Mouse (Mus musculus) layer of hippocampus, postnatal 14 days (tissue): Measurements from ENCODE around the gene Fgfr4. TPM values are rescaled to one million over a fixed set of nuclear protein-coding genes. Genes with fewer than 3 reads are reported as not detected.
A peak's percentile ranks its signal among the peaks of the same experiment; 100 is the strongest.
"Not testable (repeated sequence)": the region's sequence is repeated elsewhere in the genome, so short reads cannot be mapped to it uniquely, and the experiment has no call there.

Experiments used
- DNase-seq, 2 experiments: peaks; one replicate each; pipeline ENCODE4 v3.0.0; 2021 to 2022; ENCODE audit warnings: low spot score in 2 of 2, mixed read lengths in 1 of 2
- total RNA-seq, 2 experiments: library from RNA; stranded (reverse); gene quantifications; 2 replicates each; pipeline ENCODE4 v1.2.3; 2021

The Fgfr4 gene
- total RNA-seq, 2 experiments from 2014 or later = 0.18 to 0.45 TPM

DNA sequence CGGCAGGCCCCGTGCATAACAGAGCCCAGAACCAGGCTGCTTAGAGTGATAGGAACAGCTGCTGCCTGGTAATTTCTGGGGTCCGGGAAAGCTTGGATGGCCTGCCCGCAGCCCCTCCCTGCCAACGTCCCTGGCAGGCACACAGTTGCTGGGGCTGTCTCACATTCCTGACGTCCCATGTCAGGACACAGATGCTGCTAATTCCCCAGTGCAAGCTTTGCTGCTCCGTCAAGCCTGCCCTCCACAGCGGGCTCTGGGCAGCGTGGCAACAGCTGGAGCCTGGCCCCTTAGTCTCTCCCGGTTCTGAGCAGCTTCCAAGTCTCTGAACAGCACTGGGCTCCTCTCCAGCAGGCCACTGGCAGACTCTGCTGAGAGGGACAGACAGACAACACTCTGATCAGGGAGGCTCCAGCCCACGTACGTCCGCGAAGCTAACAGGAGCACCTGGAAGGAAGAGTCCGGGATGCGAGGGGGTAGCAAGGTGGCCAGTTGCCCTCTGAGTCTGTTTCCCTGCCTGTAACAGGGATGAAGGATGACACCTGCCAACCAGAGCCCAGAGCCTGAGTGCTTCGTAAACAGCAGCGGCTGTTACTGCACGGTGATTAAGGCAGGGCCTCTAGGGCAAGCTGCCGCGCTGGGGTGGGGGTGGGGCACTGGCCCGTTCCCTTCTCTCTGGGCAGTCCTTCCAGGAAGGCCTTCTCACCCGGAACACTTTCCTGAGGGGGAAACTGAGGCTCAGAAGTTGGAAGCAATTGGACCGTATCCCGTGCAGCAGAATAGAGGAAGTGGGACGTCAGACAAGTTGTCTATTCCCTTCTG is 19.3 kb downstream of the Fgfr4 start:
- peak; percentile 67 to 77 for DNase-seq

DNA sequence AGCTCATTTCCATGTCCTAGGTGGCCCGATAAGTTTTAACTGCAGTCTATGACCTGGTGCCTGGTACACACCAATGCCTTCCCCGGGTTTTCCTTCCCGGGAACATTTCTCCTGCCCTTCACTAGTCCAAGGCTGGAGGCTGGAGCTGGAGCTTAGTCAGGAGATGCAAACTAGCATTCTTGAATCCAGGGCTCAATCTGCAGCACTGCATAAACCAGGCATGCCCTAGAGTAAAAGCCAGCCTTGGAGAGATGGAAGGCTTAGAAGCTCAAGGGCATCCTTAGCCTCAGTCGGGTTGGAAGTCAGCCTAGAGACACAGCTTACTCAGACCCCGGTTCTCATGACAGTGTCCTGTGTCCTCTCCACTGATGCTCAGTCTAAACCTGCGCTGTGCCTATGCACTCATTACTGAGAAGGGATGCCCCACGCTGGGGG is 19.9 kb downstream of the Fgfr4 start:
- DNase-seq = no peak

GRCm38 (mm10) chr13:55174347-55174746 is 21.9 kb downstream of the Fgfr4 start:
- DNase-seq = no peak

GRCm38 (mm10) chr13:55176265-55176664 is 23.8 kb downstream of the Fgfr4 start:
- DNase-seq = no peak

- DNase-seq = no peak
Measured at GRCm38 (mm10) chr13:55177903-55178496, 25.6 kb downstream of the Fgfr4 start.

DNA sequence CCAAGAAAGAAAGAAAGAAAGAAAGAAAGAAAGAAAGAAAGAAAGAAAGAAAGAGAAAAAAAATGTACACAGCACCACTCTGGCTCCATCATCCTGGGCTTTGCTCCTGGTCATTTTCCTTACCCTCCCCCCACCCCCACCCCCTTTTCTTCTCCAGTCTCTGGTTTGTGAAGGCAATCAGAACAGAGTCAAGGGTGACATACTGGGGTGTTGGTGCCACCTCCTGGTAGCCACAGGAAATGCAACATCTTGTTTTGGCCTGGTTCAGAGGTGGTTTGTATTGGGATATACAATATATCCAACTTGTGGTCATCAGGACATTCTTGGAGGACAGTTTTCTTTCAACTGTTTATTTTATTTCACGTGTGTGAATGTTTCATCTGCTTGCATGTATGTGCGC is 26.1 kb downstream of the Fgfr4 start:
- DNase-seq = peak; percentile 76

DNA sequence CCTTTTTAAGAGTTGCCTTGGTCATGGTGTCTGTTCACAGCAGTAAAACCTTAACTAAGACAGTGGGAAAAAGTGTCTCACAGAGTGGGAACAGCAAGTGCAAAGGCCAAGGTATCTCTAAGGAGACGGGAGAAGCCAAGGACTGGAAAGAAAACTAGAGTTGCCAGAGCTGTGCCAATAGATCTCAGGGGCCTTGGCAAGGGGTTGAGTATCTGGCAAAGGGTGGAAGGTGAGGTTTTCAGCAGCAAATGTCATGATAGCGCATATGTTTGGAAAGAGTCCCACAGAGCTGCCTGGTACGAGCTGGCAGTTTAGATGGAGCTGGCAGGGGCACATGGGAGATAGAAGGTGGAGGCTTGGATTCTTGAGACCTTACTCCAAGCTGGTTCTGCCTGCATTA is 27.2 kb downstream of the Fgfr4 start:
- no peak for DNase-seq

- DNase-seq = no peak
Measured at GRCm38 (mm10) chr13:55181786-55182172, 29.3 kb downstream of the Fgfr4 start.

- peak; percentile 60 to 63 for DNase-seq
Measured at GRCm38 (mm10) chr13:55182173-55182894, 29.9 kb downstream of the Fgfr4 start.

GRCm38 (mm10) chr13:55183382-55183781 is 30.9 kb downstream of the Fgfr4 start:
- DNase-seq = no peak

DNA sequence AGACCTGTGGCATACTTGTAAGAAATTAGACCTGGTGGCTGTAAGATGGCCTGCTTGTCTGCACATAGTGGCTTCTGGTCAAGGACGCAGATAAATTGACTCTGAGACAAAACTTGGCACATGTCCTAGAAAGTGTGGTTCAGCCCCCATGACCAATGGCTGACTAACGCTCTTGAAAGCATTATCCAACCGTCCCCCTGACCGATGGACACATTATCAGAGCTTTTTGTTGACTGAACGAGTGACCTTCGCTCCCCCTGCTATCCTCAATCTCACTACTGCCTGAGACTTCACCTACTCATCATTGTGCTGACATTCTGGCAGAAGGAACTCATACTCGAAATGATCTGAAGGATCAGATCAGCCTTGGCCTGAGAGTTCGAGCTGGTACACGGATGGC is 34.6 kb downstream of the Fgfr4 start:
- DNase-seq = not testable (repeated sequence)

- no peak for DNase-seq
Measured at GRCm38 (mm10) chr13:55189531-55190107, 37.2 kb downstream of the Fgfr4 start.

- DNase-seq = peak; percentile 93 to 94
Measured at GRCm38 (mm10) chr13:55190121-55190868, 37.9 kb downstream of the Fgfr4 start.

GRCm38 (mm10) chr13:55191535-55191934 is 39.1 kb downstream of the Fgfr4 start:
- DNase-seq = no peak

- DNase-seq = not testable (repeated sequence)
Measured at GRCm38 (mm10) chr13:55202758-55203157, 50.3 kb downstream of the Fgfr4 start.

DNA sequence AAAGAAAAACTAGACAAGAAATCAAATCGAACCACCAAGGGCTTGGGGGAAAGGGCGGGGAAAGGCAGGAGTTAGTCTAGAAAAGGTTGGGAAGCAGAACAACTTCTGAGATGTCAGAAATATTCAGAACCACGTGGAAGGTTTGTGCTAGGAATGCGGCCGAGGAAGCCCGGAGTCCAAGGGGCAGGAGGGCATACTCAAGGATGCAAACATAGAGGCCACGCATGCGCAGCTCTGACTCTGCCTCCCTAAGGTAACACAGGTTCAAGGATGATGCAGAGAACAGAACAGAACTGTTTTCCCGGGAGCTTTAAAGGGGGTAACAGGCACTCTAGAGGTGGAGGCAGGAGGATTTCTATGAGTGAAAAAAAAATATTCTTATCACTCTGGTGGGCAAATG is 51.3 kb downstream of the Fgfr4 start:
- no peak for DNase-seq

GRCm38 (mm10) chr13:55204667-55205389 is 52.4 kb downstream of the Fgfr4 start:
- no peak for DNase-seq

DNA sequence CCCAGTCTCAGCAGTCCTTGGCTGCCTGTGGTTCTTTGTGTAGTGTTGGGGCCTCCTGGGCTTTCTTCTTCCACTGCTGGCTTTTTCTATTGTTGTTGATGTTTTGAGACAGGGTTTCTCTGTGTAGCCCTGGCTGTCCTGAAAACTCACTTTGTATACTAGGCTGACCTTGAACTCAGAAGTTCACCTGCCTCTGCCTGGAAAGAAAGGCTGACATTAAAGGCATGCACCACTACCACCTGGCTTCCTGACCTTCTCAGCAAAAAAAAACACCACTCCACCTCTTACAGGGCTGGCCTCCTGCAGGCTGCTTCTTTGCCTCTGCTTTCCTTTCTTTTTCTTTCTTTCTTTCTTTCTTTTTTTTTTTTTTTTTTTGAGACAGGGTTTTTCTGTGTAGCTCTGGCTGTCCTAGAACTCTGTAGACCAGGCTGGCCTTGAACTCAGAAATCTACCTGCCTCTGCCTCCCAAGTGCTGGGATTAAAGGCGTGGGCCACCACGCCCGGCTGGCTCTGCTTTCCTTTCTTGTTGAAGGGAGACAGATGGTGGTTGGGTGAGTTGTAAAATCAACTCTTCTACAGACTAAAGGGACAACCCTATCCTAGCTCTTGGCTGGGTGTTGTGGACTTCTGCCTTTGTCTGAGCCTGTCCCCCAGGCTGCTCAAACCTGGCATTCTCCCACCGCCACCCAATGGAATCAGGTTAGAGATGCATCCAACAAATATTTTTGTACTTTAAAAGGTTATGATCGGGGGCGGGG is 53.2 kb downstream of the Fgfr4 start:
- no peak for DNase-seq

GRCm38 (mm10) chr13:55208837-55209648 is 56.6 kb downstream of the Fgfr4 start:
- no peak for DNase-seq
